Mouse (Mus musculus) cortical plate, adult 2 months (tissue): Measurements from ENCODE around the gene Luc7l3.
A peak's percentile ranks its signal among the peaks of the same experiment; 100 is the strongest.

Source experiments
- CTCF ChIP-seq: fragments of 200-500 bp; IDR thresholded peaks from 2 replicates; pipeline ENCODE4 v1.5.1; 2011; ENCODE audit warnings: mild to moderate bottlenecking, control low read depth, low read length; ENCODE audit not compliant: insufficient read depth; ENCODE audit errors: extremely low read depth
- POLR2A ChIP-seq: fragments of 200-500 bp; IDR thresholded peaks from 2 replicates; pipeline ENCODE4 v1.6.1; 2011; ENCODE audit warnings: mild to moderate bottlenecking, low read length, control low read depth; ENCODE audit not compliant: insufficient read depth; ENCODE audit errors: extremely low read depth

DNA sequence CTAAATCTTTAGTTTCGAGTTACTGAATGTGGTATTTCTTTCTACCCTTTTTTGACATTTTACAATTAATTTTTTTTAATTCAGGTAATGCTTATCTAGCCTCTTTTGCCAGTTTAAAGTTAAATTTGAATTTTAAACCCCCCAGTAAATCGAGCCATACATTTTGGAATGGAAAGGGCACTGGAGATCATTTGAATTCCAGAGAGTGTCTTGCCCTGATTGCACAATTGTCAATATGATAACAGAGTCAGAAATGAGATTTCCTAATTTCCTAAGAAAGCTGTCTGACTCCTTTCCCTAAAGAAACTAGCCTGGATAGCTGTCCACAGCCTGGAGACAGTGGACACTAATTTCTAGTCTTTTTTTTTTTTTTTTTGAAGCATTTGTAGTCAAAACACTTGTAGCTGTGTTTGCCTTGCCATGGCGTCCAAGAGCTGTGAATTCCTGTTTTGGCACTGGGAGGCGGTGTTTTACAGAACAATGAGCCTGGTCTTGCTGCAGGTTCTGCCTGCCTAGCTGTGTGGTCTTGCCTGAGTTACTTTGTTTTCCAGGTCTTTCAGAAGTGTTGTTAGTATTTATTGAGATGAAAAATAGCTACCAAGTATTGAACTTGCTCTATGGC is 7.6 kb upstream of the Luc7l3 start:
- TF ChIP-seq CTCF (peak; percentile 56), POLR2A (no peak)
